Mouse (Mus musculus) megakaryocyte, embryonic 14.5 days (primary cell): ENCODE measurements at regions not wholly inside any gene's neighbourhood (a gene's known extent, or its start where the extent isn't known, plus 50 kb on each side); places are given as distances from the start of the nearest gene placed in this dataset.

ENCODE experiments used
- FLI1 ChIP-seq: IDR thresholded peaks from 2 replicates; pipeline ENCODE4 v1.6.1; 2012; ENCODE audit warnings: low read length, inconsistent platforms, mixed read lengths
- GATA1 ChIP-seq: IDR thresholded peaks from 3 replicates; pipeline ENCODE4 v1.6.1; 2012; ENCODE audit warnings: mixed read lengths, low read length, inconsistent platforms, borderline replicate concordance

DNA sequence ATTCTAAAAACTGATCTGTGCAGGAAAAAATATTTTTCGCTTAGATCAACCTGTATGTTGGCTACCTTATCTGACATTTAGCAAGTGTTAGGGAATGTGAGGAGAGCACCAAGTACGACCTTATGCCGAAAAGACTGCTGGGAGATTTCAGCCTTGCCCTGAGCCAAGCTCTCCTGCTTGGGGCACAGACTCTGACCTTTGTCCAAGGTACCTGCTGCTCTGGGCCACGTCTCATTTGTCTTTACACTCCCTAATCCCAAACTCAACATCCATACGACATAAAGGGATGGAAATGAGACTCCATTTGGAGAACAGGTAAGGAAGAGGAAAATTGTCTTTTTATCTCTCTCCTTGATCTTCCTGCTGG is 108.2 kb downstream of the Gm45692 start:
- no peak for TF ChIP-seq GATA1
- no peak for TF ChIP-seq FLI1
